Mouse (Mus musculus): ENCODE measurements around the gene Nfya. TPM values are rescaled to one million over a fixed set of nuclear protein-coding genes. Genes with fewer than 3 reads are reported as not detected.
A peak's percentile ranks its signal among the peaks of the same experiment; 100 is the strongest.

Gene Nfya
- polyA plus RNA-seq (2016; fragmentation: Nextera tagmentation; extraction: Ambion mirVana) = 13.7 and 14.0 TPM in 2 replicates

DNA sequence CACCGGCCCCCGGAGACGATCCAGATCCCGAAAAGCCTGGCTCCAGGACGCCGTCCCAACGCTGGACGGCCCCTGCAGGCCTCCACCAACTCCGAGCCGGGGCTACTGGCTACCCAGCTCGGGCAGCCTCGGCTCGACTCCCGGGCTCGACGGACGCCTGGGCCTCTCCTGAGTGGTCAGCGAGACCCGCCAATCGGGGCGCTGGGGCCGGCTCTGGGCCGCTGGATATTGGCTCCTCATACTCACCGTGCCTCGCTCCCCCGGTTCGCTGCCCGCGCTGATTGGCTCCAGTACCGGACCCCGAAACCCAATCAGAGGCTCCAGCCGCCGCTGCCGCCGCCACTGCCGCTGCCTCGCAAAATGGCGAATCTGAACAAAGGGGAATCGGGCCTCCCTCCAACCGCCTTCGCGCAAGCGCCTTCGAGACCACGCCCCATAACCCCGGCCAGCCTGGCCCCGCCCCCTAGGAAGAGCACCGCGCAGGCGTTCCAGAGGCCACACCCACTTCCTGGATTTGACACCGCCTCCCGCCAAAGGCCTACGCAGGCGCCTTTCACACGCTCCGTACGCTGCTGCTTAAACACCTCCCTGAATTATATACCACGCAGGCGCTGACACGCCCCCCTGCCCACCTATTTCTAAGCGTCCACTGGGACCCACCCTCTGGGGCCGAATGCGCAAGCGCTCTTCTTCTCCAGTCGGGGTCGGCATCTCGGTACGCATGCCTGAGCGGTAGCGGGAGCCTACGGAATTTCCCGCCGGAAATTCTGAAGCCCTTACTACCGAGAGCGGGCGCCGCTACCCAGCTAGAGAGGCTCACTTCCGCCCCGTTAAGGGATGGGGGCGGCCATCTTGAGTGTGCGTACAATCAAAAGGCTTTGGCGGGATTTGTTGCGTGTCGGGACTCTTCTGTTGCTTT lies at the start of gene Nfya, which contains the start of gene Oard1:
Gene Nfya, minus strand, starts transcription at position 527 of the 919 bp plus-strand sequence.
Gene Oard1, plus strand, starts transcription at position 635 of the 919 bp plus-strand sequence.
- H3K4me2 ChIP-seq = peak within 1 kb of the TSS; percentile 92
- peaks cover 36% of the 10 kb centered on the region for H3K4me1 ChIP-seq (replicated peaks)
- H3K27me3 ChIP-seq (replicated peaks) = no peaks in the 10 kb centered on the region
- peak within 1 kb of the TSS; percentile 82 for H3K4me3 ChIP-seq
- no peaks in the 10 kb centered on the region for H3K9me3 ChIP-seq (replicated peaks)
- peak within 1 kb of the TSS; percentile 99 for H3K9ac ChIP-seq
- WGBS = under 1% methylated on average over 84 of the region's 84 CpGs
- H3K27ac ChIP-seq (ENCODE audit: poor library complexity, severe bottlenecking) = peak within 1 kb of the TSS; percentile 99
- H3K36me3 ChIP-seq = peaks cover 23% of the 10 kb centered on the region
- peak; percentile 94 for ATAC-seq (ENCODE audit: insufficient number of reproducible peaks, low FRiP score)

DNA sequence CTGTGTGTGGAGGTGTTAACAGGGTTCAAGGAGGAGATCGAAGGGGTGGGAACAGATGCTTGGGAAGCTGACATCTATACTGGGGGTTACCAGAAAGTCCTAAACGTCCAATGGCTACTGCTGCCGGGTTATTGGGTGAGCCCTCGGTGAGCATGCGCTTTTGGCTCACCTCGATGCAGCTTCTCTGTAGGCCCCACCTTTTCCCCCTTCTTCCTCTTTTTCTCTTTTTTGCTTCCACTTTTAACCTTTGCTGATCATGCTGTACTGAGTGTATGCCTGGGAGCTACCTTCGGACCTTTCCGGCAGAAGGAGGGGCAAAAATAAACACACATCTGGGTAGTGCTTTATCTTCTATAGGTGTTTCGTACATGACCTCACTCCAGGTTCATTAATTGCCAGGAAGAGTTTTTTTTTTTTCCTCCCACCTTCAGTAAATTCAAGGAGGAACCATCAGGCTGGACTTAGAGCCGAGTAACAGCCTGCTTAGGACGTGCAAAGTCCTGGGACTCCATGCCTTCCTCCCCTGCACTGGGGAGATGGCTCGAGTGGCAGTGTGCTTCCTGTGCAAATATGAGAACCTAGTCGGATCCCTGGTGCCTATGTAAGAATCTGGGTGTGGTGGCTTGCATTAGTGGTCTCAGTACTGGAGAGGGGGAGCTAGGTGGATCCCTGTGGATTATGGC lies 48.4 kb upstream of the Nfya start:
- Histone ChIP-seq H3K4me1 (replicated peaks) (0 out of 2 replicates have a peak, but pooled peaks cover 8% of the 10 kb centered on the region), H3K4me2 (no peak overlapping the region), H3K9ac (no peak overlapping the region), H3K27me3 (replicated peaks) (peaks cover 9% of the 10 kb centered on the region; the same call in 1 of the 2 replicates), H3K36me3 (no peaks in the 10 kb centered on the region), H3K27ac (ENCODE audit: poor library complexity, severe bottlenecking) (no peak overlapping the region), H3K4me3 (no peak overlapping the region), H3K9me3 (replicated peaks) (no peaks in the 10 kb centered on the region)
- no peak for ATAC-seq (ENCODE audit: insufficient number of reproducible peaks, low FRiP score)
- 72% methylated on average over 13 of the region's 13 CpGs for WGBS

DNA sequence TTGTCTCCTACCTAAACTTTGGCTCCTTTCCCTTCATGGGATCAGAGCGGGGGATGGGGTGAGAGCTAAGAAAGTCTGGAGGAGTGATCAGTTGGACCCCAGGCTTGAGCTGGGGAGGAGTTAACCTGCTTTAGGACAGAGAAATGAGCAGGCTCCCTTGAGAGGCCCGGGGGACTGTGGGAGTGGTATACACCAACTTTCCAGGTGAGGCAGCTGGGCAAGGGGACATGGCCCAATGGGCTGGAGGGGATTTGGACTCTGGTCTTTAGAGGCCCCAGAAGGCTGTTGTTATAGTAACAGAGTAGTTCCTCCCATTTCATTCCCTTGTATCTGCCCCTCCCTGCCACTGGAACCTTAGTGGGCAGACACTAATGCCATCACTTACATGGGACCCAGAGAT lies 46.2 kb upstream of the Nfya start:
- 82% methylated on average over 2 of the region's 2 CpGs for WGBS
- Histone ChIP-seq H3K4me1 (replicated peaks) (0 out of 2 replicates have a peak, but pooled peaks cover 17% of the 10 kb centered on the region), H3K9ac (no peak overlapping the region), H3K27ac (ENCODE audit: poor library complexity, severe bottlenecking) (no peak overlapping the region), H3K4me3 (no peak overlapping the region), H3K36me3 (no peaks in the 10 kb centered on the region), H3K27me3 (replicated peaks) (peaks cover 4% of the 10 kb centered on the region; the same call in 1 of the 2 replicates), H3K4me2 (no peak overlapping the region), H3K9me3 (replicated peaks) (no peaks in the 10 kb centered on the region)
- ATAC-seq (ENCODE audit: insufficient number of reproducible peaks, low FRiP score) = no peak

- Histone ChIP-seq H3K9ac (no peak within 1 kb of the TSS), H3K36me3 (no peaks in the 10 kb centered on the region), H3K27ac (ENCODE audit: poor library complexity, severe bottlenecking) (no peak within 1 kb of the TSS), H3K27me3 (replicated peaks) (0 out of 2 replicates have a peak, but pooled peaks cover 3% of the 10 kb centered on the region), H3K4me1 (replicated peaks) (0 out of 2 replicates have a peak, but pooled peaks cover 17% of the 10 kb centered on the region), H3K4me3 (no peak within 1 kb of the TSS), H3K4me2 (peak within 1 kb of the TSS; percentile 40), H3K9me3 (replicated peaks) (no peaks in the 10 kb centered on the region)
- no peak for ATAC-seq (ENCODE audit: insufficient number of reproducible peaks, low FRiP score)
- 52% methylated on average over 11 of the region's 11 CpGs for WGBS
Measured at GRCm38 (mm10) chr17:48454688-48455087, 45.0 kb upstream of the Nfya start, which contains the start of gene Unc5cl. TSS of gene Unc5cl (plus strand) at chr17:48454901.

DNA sequence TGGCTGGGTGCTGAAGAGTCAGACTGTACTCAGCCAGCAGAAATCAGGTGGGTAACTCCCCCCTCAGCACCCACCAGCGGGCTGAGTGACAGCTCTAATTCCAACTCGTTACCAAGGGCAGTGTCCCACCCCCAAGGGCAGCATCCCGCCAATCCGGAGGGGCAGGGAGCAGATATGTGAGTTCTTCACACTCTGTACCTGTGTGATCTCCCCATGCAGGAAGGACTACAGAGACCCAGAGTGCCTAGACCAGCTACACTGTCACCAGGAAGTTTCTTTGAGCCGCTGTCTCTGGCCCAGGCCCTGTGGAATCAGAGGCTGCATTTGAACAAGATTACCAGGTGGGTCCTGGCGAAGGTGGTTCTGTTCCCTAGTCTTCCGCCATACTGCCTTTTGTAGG lies 44.5 kb upstream of the Nfya start:
- Histone ChIP-seq H3K9me3 (replicated peaks) (no peaks in the 10 kb centered on the region), H3K36me3 (no peaks in the 10 kb centered on the region), H3K27ac (ENCODE audit: poor library complexity, severe bottlenecking) (no peak overlapping the region)

GRCm38 (mm10) chr17:48453489-48453888 lies 43.8 kb upstream of the Nfya start:
- Histone ChIP-seq H3K4me2 (no peak overlapping the region), H3K4me1 (replicated peaks) (0 out of 2 replicates have a peak, but pooled peaks cover 17% of the 10 kb centered on the region), H3K4me3 (no peak overlapping the region), H3K9me3 (replicated peaks) (no peaks in the 10 kb centered on the region), H3K27me3 (replicated peaks) (no peaks in the 10 kb centered on the region), H3K36me3 (no peaks in the 10 kb centered on the region), H3K9ac (no peak overlapping the region), H3K27ac (ENCODE audit: poor library complexity, severe bottlenecking) (no peak overlapping the region)
- no peak for ATAC-seq (ENCODE audit: insufficient number of reproducible peaks, low FRiP score)
- WGBS = 68% methylated on average over 7 of the region's 7 CpGs

More for the DNA sequence above, 44.5 kb upstream of the Nfya start:
- Histone ChIP-seq H3K4me2 (peak overlapping the region; percentile 40), H3K9ac (no peak overlapping the region), H3K4me3 (no peak overlapping the region), H3K4me1 (replicated peaks) (0 out of 2 replicates have a peak, but pooled peaks cover 17% of the 10 kb centered on the region), H3K27me3 (replicated peaks) (no peaks in the 10 kb centered on the region)
- ATAC-seq (ENCODE audit: insufficient number of reproducible peaks, low FRiP score) = no peak
- WGBS = 42% methylated on average over 7 of the region's 7 CpGs

DNA sequence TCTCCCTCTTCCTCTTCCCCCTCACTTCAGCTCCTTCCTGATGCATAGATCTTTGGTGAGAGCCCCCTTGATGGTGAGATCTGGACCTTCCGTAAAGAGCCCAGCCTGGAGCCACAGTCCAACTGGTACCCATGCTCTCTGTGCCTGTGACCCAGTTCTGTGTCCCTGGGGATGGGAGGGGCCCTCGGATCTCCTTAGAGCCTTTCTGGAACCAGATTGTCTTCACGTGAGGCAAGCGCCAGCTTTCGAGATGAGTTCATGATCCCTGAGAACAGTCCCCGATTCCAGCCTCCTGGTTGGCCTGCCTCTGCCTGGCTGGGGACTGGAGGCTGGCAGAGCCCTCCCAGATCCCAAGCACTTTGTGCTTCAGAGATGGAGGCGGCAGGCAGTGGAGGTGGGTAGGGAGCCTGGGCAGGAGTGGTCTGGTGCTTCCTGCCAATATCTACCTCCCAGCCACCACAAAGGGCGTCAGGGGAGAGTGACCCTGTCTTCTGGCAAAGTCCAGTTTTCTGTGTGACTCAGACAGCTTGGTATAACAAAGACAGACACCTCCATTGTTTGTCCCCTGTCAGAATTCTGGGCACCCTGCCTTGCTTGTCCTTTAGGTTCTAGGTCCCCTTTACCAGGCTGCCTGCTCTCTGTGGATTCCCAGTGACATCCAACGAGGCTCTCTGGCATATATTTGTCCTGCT lies 42.2 kb upstream of the Nfya start:
- Histone ChIP-seq H3K4me1 (replicated peaks) (0 out of 2 replicates have a peak, but pooled peaks cover 11% of the 10 kb centered on the region), H3K4me2 (no peak overlapping the region), H3K27ac (ENCODE audit: poor library complexity, severe bottlenecking) (no peak overlapping the region), H3K36me3 (no peaks in the 10 kb centered on the region), H3K9ac (no peak overlapping the region), H3K4me3 (no peak overlapping the region), H3K9me3 (replicated peaks) (no peaks in the 10 kb centered on the region), H3K27me3 (replicated peaks) (no peaks in the 10 kb centered on the region)
- no peak for ATAC-seq (ENCODE audit: insufficient number of reproducible peaks, low FRiP score)
- WGBS = 62% methylated on average over 9 of the region's 9 CpGs

GRCm38 (mm10) chr17:48451353-48451675 lies 41.6 kb upstream of the Nfya start, which contains the start of gene Tspo2:
TSS of gene Tspo2 (minus strand) at chr17:48451522.
- Histone ChIP-seq H3K4me1 (replicated peaks) (0 out of 2 replicates have a peak, but pooled peaks cover 11% of the 10 kb centered on the region), H3K4me2 (no peak within 1 kb of the TSS)
- peak; percentile 57 for ATAC-seq (ENCODE audit: insufficient number of reproducible peaks, low FRiP score)

DNA sequence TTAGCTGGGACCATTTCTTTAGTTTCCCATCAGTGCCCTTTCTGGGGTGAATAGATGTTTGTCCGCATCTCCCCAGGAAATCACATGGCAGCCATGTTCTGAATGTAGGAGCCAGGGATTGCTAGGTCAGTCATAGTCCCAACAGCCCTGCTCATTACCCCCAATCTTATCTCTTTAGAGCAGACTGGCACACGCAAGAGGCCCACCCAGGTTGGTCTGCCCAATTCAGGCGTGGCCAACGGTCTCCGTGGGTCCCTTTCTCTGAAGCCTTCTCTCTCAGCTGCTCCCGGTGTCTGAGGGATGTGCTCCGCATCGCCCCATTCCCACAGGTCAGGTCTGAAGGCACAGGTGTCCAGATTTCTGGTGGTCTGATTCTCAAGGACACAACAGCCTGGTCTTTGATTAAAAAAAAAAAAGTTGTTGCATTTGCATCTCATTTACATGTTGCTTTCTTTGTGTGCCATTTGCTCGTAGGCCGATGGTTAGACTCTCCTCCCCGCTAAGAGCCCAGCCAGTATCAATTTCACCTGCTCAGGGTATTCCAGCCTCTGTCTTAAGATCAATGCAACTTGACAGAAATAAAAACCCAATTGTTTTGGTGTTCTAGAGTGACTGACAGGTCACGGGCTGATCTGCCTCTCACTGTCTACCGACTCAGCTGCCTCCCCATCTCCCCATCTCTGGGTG lies 41.1 kb upstream of the Nfya start:
- peak; percentile 87 for ATAC-seq (ENCODE audit: insufficient number of reproducible peaks, low FRiP score)
- no peaks in the 10 kb centered on the region for H3K27me3 ChIP-seq (replicated peaks)
- H3K4me3 ChIP-seq = no peak overlapping the region
- H3K9me3 ChIP-seq (replicated peaks) = no peaks in the 10 kb centered on the region
- WGBS = 75% methylated on average over 13 of the region's 13 CpGs
- no peak overlapping the region for H3K27ac ChIP-seq (ENCODE audit: poor library complexity, severe bottlenecking)
- no peaks in the 10 kb centered on the region for H3K36me3 ChIP-seq
- H3K4me1 ChIP-seq (replicated peaks) = 0 out of 2 replicates have a peak, but pooled peaks cover 11% of the 10 kb centered on the region
- no peak overlapping the region for H3K9ac ChIP-seq
- H3K4me2 ChIP-seq = no peak overlapping the region

More at GRCm38 (mm10) chr17:48451353-48451675, 41.6 kb upstream of the Nfya start, which contains the start of gene Tspo2:
- Histone ChIP-seq H3K36me3 (no peaks in the 10 kb centered on the region), H3K9ac (no peak within 1 kb of the TSS), H3K9me3 (replicated peaks) (no peaks in the 10 kb centered on the region), H3K27ac (ENCODE audit: poor library complexity, severe bottlenecking) (no peak within 1 kb of the TSS), H3K4me3 (no peak within 1 kb of the TSS), H3K27me3 (replicated peaks) (no peaks in the 10 kb centered on the region)
- 58% methylated on average over 7 of the region's 7 CpGs for WGBS

DNA sequence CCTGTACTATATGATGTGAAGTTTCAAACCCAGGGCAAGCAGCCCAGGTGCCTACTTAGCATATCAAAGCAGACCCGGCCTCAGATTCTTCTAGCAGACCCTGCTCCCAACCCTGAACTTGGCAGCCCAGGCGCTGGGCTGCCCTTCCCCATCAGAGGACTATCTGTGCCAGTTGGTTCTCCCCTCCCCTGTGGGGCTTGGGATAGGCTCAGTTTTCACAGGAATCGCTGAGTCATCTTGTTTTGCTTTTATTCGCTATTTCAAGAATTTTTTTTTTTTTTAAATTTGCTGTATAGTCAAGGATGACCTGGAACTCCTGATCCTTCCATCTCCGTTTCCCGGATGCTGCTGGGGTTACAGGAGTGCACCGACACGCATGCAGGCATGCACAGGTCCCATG lies 38.0 kb upstream of the Nfya start:
- Histone ChIP-seq H3K27me3 (replicated peaks) (no peaks in the 10 kb centered on the region), H3K9me3 (replicated peaks) (no peaks in the 10 kb centered on the region), H3K4me3 (no peak overlapping the region), H3K36me3 (no peaks in the 10 kb centered on the region), H3K9ac (no peak overlapping the region), H3K4me2 (no peak overlapping the region), H3K27ac (ENCODE audit: poor library complexity, severe bottlenecking) (no peak overlapping the region), H3K4me1 (replicated peaks) (0 out of 2 replicates have a peak, but pooled peaks cover 8% of the 10 kb centered on the region)
- ATAC-seq (ENCODE audit: insufficient number of reproducible peaks, low FRiP score) = no peak
- 66% methylated on average over 8 of the region's 8 CpGs for WGBS
